Mouse (Mus musculus) gastrocnemius, adult 8-10 months (tissue): Measurements from ENCODE around the gene Rad54l. TPM values are rescaled to one million over a fixed set of nuclear protein-coding genes. Genes with fewer than 3 reads are reported as not detected.

Source experiments
- DNase-seq, 2 experiments: peaks; one replicate each; pipeline ENCODE4 v3.0.0; 2022; ENCODE audit warnings: low spot score in 2 of 2
- total RNA-seq, 4 experiments: library from RNA; stranded (reverse); gene quantifications; 2 replicates each; pipeline ENCODE4 v1.2.4; 2022

Gene Rad54l
- total RNA-seq, 4 experiments from 2014 or later = 0.18 to 0.46 (median 0.27) TPM

GRCm38 (mm10) chr4:116074145-116074675, 49.3 kb downstream of the Rad54l start:
- no peak for DNase-seq

- no peak for DNase-seq
Observed at GRCm38 (mm10) chr4:116073146-116073545, 50.3 kb downstream of the Rad54l start.

- no peak for DNase-seq
Observed at GRCm38 (mm10) chr4:116070116-116070515, 53.4 kb downstream of the Rad54l start.

GRCm38 (mm10) chr4:116063855-116064254, 59.6 kb downstream of the Rad54l start:
- no peak for DNase-seq

- no peak for DNase-seq
Observed at GRCm38 (mm10) chr4:116059012-116059726, 64.3 kb downstream of the Rad54l start.

GRCm38 (mm10) chr4:116057559-116057958, 65.9 kb downstream of the Rad54l start:
- no peak for DNase-seq

- peak; percentile 88 to 89 for DNase-seq
Observed at GRCm38 (mm10) chr4:116053399-116053961, 70.0 kb downstream of the Rad54l start, which contains the start of gene Nsun4. Nsun4 (minus strand) TSS chr4:116053876.

- DNase-seq = no peak
Observed at GRCm38 (mm10) chr4:116052526-116053293, 70.8 kb downstream of the Rad54l start.

- no peak for DNase-seq
Observed at GRCm38 (mm10) chr4:116049211-116049610, 74.3 kb downstream of the Rad54l start.

- DNase-seq = peak; percentile 12 to 33
Observed at GRCm38 (mm10) chr4:116048130-116048920, 75.2 kb downstream of the Rad54l start.

GRCm38 (mm10) chr4:116047681-116048080, 75.8 kb downstream of the Rad54l start:
- no peak for DNase-seq

GRCm38 (mm10) chr4:116046604-116047003, 76.9 kb downstream of the Rad54l start:
- no peak for DNase-seq

Other genes with a start within 250 kb of the Rad54l start
- not detected for gene Kncn, start 239.3 kb downstream of the Rad54l start, total RNA-seq
- gene 6430628N08Rik, start 233.0 kb downstream of the Rad54l start, total RNA-seq = not detected
- gene Dmbx1, start 183.8 kb downstream of the Rad54l start, total RNA-seq = not detected
- gene Faah, start 105.8 kb downstream of the Rad54l start, total RNA-seq = under 1 TPM in 3 of 4 experiments, not detected in 1; 0.07 to 0.35 (median 0.12) TPM
- gene Nsun4, start 69.8 kb downstream of the Rad54l start, total RNA-seq = 10 to 100 TPM; 13.3 to 13.5 (median 13.4) TPM
- gene Uqcrh, start 48.6 kb downstream of the Rad54l start, total RNA-seq = 100 to 1,000 TPM; 732 to 881 (median 822) TPM
- 10 to 100 TPM; 16.3 to 22.4 (median 18.6) TPM for gene Lrrc41, start 48.4 kb downstream of the Rad54l start, total RNA-seq
- gene Pomgnt1, start 150 bp upstream of the Rad54l start, total RNA-seq = 10 to 100 TPM; 50.0 to 51.9 (median 50.8) TPM
- 1 to 10 TPM; 4.4 to 7.7 (median 6.9) TPM for gene Lurap1, start 27.6 kb upstream of the Rad54l start, total RNA-seq
- gene Tspan1, start 43.9 kb upstream of the Rad54l start, total RNA-seq = not detected
- not detected for gene 1700042G07Rik, start 49.7 kb upstream of the Rad54l start, total RNA-seq
- gene Gm49337, start 49.7 kb upstream of the Rad54l start, total RNA-seq = 1 to 10 TPM in 1 of 4 experiments, under 1 TPM in 1, not detected in 2; 0.32 to 1.4 TPM
- gene Pik3r3, start 97.9 kb upstream of the Rad54l start, total RNA-seq = 1 to 10 TPM; 3.7 to 8.2 (median 5.5) TPM